ENCODE assay signal across 11 mouse cellular contexts in genomic region chr12:112794356-112794816, GRCm38 (mm10). TPM values are rescaled to one million over a fixed set of nuclear protein-coding genes. Genes with fewer than 3 reads are reported as not detected.
DNase-seq lines count a peak whose midpoint lies in the region; ATAC-seq and TF ChIP-seq lines count a peak whose summit lies in the region.
"Had no signal": no experiment of that assay in that cellular context is flagged by ENCODE, and none has a peak within 500 bp of the region (broad histone marks: within the 10 kb centered on the region; RNA-seq: fewer than 3 reads in every experiment).

No protein-coding gene starts in this region.

- no peaks in the 10 kb centered on the region for H3K9me3 ChIP-seq in heart, embryonic 13.5 days
- no peaks in the 10 kb centered on the region for H3K9me3 ChIP-seq in midbrain, embryonic 10.5 days (replicated peaks)
- H3K9me3 ChIP-seq in midbrain, postnatal 0 days (ENCODE audit: low read length) = no peaks in the 10 kb centered on the region
- H3K9me3 ChIP-seq: G1E had no signal

- H3K4me1 ChIP-seq in heart, embryonic 13.5 days = peaks cover 60% of the 10 kb centered on the region
- H3K4me1 ChIP-seq in midbrain, embryonic 10.5 days = peaks cover 35% of the 10 kb centered on the region
- H3K4me1 ChIP-seq in midbrain, postnatal 0 days (ENCODE audit: insufficient read depth, low read length) = no peaks in the 10 kb centered on the region
- H3K4me1 ChIP-seq in embryonic fibroblast, embryonic 13.5 days (ENCODE audit: control insufficient read depth, insufficient read depth, low read length) = peaks cover 30% of the 10 kb centered on the region

- H3K9ac ChIP-seq in heart, embryonic 13.5 days = peak overlapping the region; percentile 60
- H3K9ac ChIP-seq in midbrain, postnatal 0 days (replicated peaks; ENCODE audit: low read length, poor library complexity, severe bottlenecking) = no peak overlapping the region

- H3K27me3 ChIP-seq in heart, embryonic 13.5 days (replicated peaks) = peaks cover 25% of the 10 kb centered on the region
- H3K27me3 ChIP-seq in midbrain, embryonic 10.5 days (ENCODE audit: low read depth, poor library complexity, severe bottlenecking) = peaks cover 41% of the 10 kb centered on the region
- H3K27me3 ChIP-seq in midbrain, postnatal 0 days (ENCODE audit: insufficient read depth, low read length) = no peaks in the 10 kb centered on the region

- no peaks in the 10 kb centered on the region for H3K36me3 ChIP-seq in heart, embryonic 13.5 days
- H3K36me3 ChIP-seq in midbrain, embryonic 10.5 days = no peaks in the 10 kb centered on the region
- H3K36me3 ChIP-seq in midbrain, postnatal 0 days (ENCODE audit: insufficient read depth, low read length) = no peaks in the 10 kb centered on the region
- H3K36me3 ChIP-seq: G1E had no signal

- no peak for ATAC-seq in heart, embryonic 13.5 days (ENCODE audit: extremely low read depth, insufficient number of reproducible peaks, low FRiP score, low TSS enrichment)
- no peak for ATAC-seq in midbrain, postnatal 0 days (ENCODE audit: low FRiP score)
- ATAC-seq in inflammation-experienced regulatory T-cells, adult 6 months = no peak
- ATAC-seq in monocyte, adult 5-6 weeks (replicated peaks; ENCODE audit: insufficient number of reproducible peaks, low FRiP score, low TSS enrichment, poor library complexity, severe bottlenecking) = no peak

- peak overlapping the region; percentile 86 for H3K27ac ChIP-seq in heart, embryonic 13.5 days (replicated peaks)
- peak overlapping the region; percentile 46; the same call in 1 of the 2 replicates for H3K27ac ChIP-seq in midbrain, embryonic 10.5 days (replicated peaks)
- no peak overlapping the region for H3K27ac ChIP-seq in midbrain, postnatal 0 days (ENCODE audit: low read depth, low read length)
- H3K27ac ChIP-seq in embryonic fibroblast, embryonic 13.5 days (ENCODE audit: insufficient read depth, low read length) = peak overlapping the region; percentile 98

- peak overlapping the region; percentile 52 for H3K4me2 ChIP-seq in heart, embryonic 13.5 days
- H3K4me2 ChIP-seq in midbrain, postnatal 0 days (ENCODE audit: low read depth, low read length, poor library complexity, severe bottlenecking) = no peak overlapping the region

- H3K4me3 ChIP-seq in heart, embryonic 13.5 days = 0 out of 2 replicates have a peak overlapping the region, but pooled peaks have one; percentile 6
- H3K4me3 ChIP-seq in midbrain, embryonic 10.5 days = no peak overlapping the region
- H3K4me3 ChIP-seq in midbrain, postnatal 0 days (ENCODE audit: low read depth, low read length) = no peak overlapping the region
- H3K4me3 ChIP-seq in embryonic fibroblast, embryonic 13.5 days (ENCODE audit: insufficient read depth, low read length) = peak overlapping the region; percentile 73

- peak; percentile 59 for TF ChIP-seq POLR2A in embryonic fibroblast, embryonic 13.5 days (IDR thresholded peaks at IDR 0.05; ENCODE audit: low read depth, low read length)

- WGBS in heart, embryonic 13.5 days = 13% methylated on average over 7 of the region's 7 CpGs
- 32% methylated on average over 7 of the region's 7 CpGs for WGBS in midbrain, embryonic 10.5 days
- 27% methylated on average over 7 of the region's 7 CpGs for WGBS in midbrain, postnatal 0 days

- no peak for DNase-seq in heart, postnatal 4 days
- DNase-seq in midbrain, embryonic 10.5 days (ENCODE audit: low spot score) = no peak
- DNase-seq in midbrain, postnatal 0 days (ENCODE audit: low spot score) = no peak
- no peak for DNase-seq in frontal cortex, postnatal 14 days (ENCODE audit: low spot score in 2 of 2)
- DNase-seq: kidney, adult 2 months; retina, postnatal 1 day had no signal

- TF ChIP-seq CTCF in midbrain, postnatal 0 days (IDR thresholded peaks at IDR 0.05) = no peak
- no peak for TF ChIP-seq CTCF in embryonic fibroblast, embryonic 13.5 days (IDR thresholded peaks at IDR 0.05; ENCODE audit: borderline replicate concordance, insufficient read depth, low read length)

RNA-seq across cellular contexts. Expression of gene Ahnak2, which starts 8.1 kb away (rescaled TPM):
- polyA plus RNA-seq in heart, embryonic 13.5 days (2015; fragmentation: Nextera tagmentation; extraction: Ambion mirVana) = 1.1 and 1.2 TPM in 2 replicates
- 10 to 100 TPM; 13.5 to 16.8 TPM for total RNA-seq in heart, postnatal 4 days (2021)
- 0.06 and 0.11 TPM in 2 replicates for polyA plus RNA-seq in midbrain, embryonic 10.5 days (2016; fragmentation: Nextera tagmentation; extraction: Ambion mirVana)
- total RNA-seq in midbrain, postnatal 0 days (2014; rRNA removed) = 5.1 and 6.1 TPM in 2 replicates
- polyA plus RNA-seq in midbrain, postnatal 0 days (2015; fragmentation: Nextera tagmentation; extraction: Ambion mirVana) = 1.6 and 1.9 TPM in 2 replicates
- 170 and 211 TPM in 2 replicates for polyA plus RNA-seq in embryonic fibroblast, embryonic 13.5 days (2011; ENCODE audit: insufficient read length, low read depth, missing spikeins)
- not detected for polyA plus RNA-seq in inflammation-experienced regulatory T-cells, adult 6 months (2017; shearing (Covaris generic))
- total RNA-seq in monocyte, adult 5-6 weeks (2017) = 0.67 to 1.2 TPM in 2 of 3 replicates, not detected in the other

RNA-seq across cellular contexts. Expression of gene Clba1, which starts 14.4 kb away (rescaled TPM):
- 7.6 and 8.0 TPM in 2 replicates for polyA plus RNA-seq in heart, embryonic 13.5 days (2015; fragmentation: Nextera tagmentation; extraction: Ambion mirVana)
- 1 to 10 TPM; 4.5 to 6.0 TPM for total RNA-seq in heart, postnatal 4 days (2021)
- polyA plus RNA-seq in midbrain, embryonic 10.5 days (2016; fragmentation: Nextera tagmentation; extraction: Ambion mirVana) = 13.7 and 14.4 TPM in 2 replicates
- total RNA-seq in midbrain, postnatal 0 days (2014; rRNA removed) = 13.6 and 23.1 TPM in 2 replicates
- polyA plus RNA-seq in midbrain, postnatal 0 days (2015; fragmentation: Nextera tagmentation; extraction: Ambion mirVana) = 25.2 and 25.9 TPM in 2 replicates
- 13.0 and 18.5 TPM in 2 replicates for polyA plus RNA-seq in embryonic fibroblast, embryonic 13.5 days (2011; ENCODE audit: insufficient read length, low read depth, missing spikeins)
- under 1 TPM in 2 of 3 experiments, not detected in 1; 0.33 to 0.50 TPM for polyA plus RNA-seq in inflammation-experienced regulatory T-cells, adult 6 months (2017; shearing (Covaris generic))
- total RNA-seq in monocyte, adult 5-6 weeks (2017) = 0.96 TPM in 1 of 3 replicates, not detected in the others

RNA-seq across cellular contexts. Expression of gene Pld4, which starts 33.9 kb away (rescaled TPM):
- 5.5 and 7.0 TPM in 2 replicates for polyA plus RNA-seq in heart, embryonic 13.5 days (2015; fragmentation: Nextera tagmentation; extraction: Ambion mirVana)
- total RNA-seq in heart, postnatal 4 days (2021) = 1 to 10 TPM; 3.4 to 4.1 TPM
- 3.7 and 5.7 TPM in 2 replicates for polyA plus RNA-seq in midbrain, embryonic 10.5 days (2016; fragmentation: Nextera tagmentation; extraction: Ambion mirVana)
- 12.2 and 12.6 TPM in 2 replicates for total RNA-seq in midbrain, postnatal 0 days (2014; rRNA removed)
- 8.8 TPM in 2 replicates for polyA plus RNA-seq in midbrain, postnatal 0 days (2015; fragmentation: Nextera tagmentation; extraction: Ambion mirVana)
- 0.30 and 4.2 TPM in 2 replicates for polyA plus RNA-seq in embryonic fibroblast, embryonic 13.5 days (2011; ENCODE audit: insufficient read length, low read depth, missing spikeins)
- polyA plus RNA-seq in inflammation-experienced regulatory T-cells, adult 6 months (2017; shearing (Covaris generic)) = 1 to 10 TPM in 2 of 3 experiments, not detected in 1; 1.6 to 6.0 TPM
- total RNA-seq in monocyte, adult 5-6 weeks (2017) = 311 to 369 TPM (median 334 TPM) in 3 replicates

RNA-seq across cellular contexts. Expression of gene Cdca4, which starts 34.8 kb away (rescaled TPM):
- 49.1 and 49.3 TPM in 2 replicates for polyA plus RNA-seq in heart, embryonic 13.5 days (2015; fragmentation: Nextera tagmentation; extraction: Ambion mirVana)
- 10 to 100 TPM; 25.8 to 26.8 TPM for total RNA-seq in heart, postnatal 4 days (2021)
- 178 and 181 TPM in 2 replicates for polyA plus RNA-seq in midbrain, embryonic 10.5 days (2016; fragmentation: Nextera tagmentation; extraction: Ambion mirVana)
- 19.8 and 22.6 TPM in 2 replicates for total RNA-seq in midbrain, postnatal 0 days (2014; rRNA removed)
- polyA plus RNA-seq in midbrain, postnatal 0 days (2015; fragmentation: Nextera tagmentation; extraction: Ambion mirVana) = 20.8 and 22.0 TPM in 2 replicates
- 44.1 and 53.6 TPM in 2 replicates for polyA plus RNA-seq in embryonic fibroblast, embryonic 13.5 days (2011; ENCODE audit: insufficient read length, low read depth, missing spikeins)
- polyA plus RNA-seq in inflammation-experienced regulatory T-cells, adult 6 months (2017; shearing (Covaris generic)) = 10 to 100 TPM; 67.6 to 86.3 (median 83.9) TPM
- total RNA-seq in monocyte, adult 5-6 weeks (2017) = 15.5 to 32.2 TPM (median 18.8 TPM) in 3 replicates

Comparison
In these comparisons a context has a peak if more than half of its experiments do, and no peak if none do; other contexts are left out.
1. H3K4me3 ChIP-seq: peak in heart, embryonic 13.5 days (single experiment) and embryonic fibroblast, embryonic 13.5 days (single experiment); none in midbrain, embryonic 10.5 days (single experiment) and midbrain, postnatal 0 days (single experiment).
2. RNA of gene Ahnak2, which starts 8.1 kb away (polyA plus RNA-seq): 170 to 211 TPM in embryonic fibroblast, embryonic 13.5 days; 1.6 to 1.9 TPM in midbrain, postnatal 0 days, 1.1 to 1.2 TPM in heart, embryonic 13.5 days, 0.06 to 0.11 TPM in midbrain, embryonic 10.5 days and not detected in inflammation-experienced regulatory T-cells, adult 6 months; every median in the first group is over 10 times any median in the second.